Mouse (Mus musculus): ENCODE measurements at regions not wholly inside any gene's neighbourhood (a gene's known extent, or its start where the extent isn't known, plus 50 kb on each side); places are given as distances from the start of the nearest gene placed in this dataset.

GRCm38 (mm10) chr1:35944849-35945248, 123.4 kb upstream of the Hs6st1 start:
- no peaks in the 10 kb centered on the region for H3K36me3 ChIP-seq
- H3K4me3 ChIP-seq = no peak overlapping the region
- peaks cover 34% of the 10 kb centered on the region for H3K4me1 ChIP-seq (replicated peaks)
- WGBS = 85% methylated on average over 8 of the region's 8 CpGs
- no peaks in the 10 kb centered on the region for H3K27me3 ChIP-seq (ENCODE audit: insufficient read depth, poor library complexity, severe bottlenecking)
- H3K9me3 ChIP-seq = no peaks in the 10 kb centered on the region
- H3K27ac ChIP-seq = peak overlapping the region; percentile 74
- no peak for DNase-seq (ENCODE audit: low spot score)

- H3K4me3 ChIP-seq = no peak overlapping the region
- H3K9me3 ChIP-seq = no peaks in the 10 kb centered on the region
- no peaks in the 10 kb centered on the region for H3K27me3 ChIP-seq (ENCODE audit: insufficient read depth, poor library complexity, severe bottlenecking)
- H3K36me3 ChIP-seq = no peaks in the 10 kb centered on the region
- no peak overlapping the region for H3K27ac ChIP-seq
- no peak for DNase-seq (ENCODE audit: low spot score)
- WGBS = 88% methylated on average over 4 of the region's 4 CpGs
- H3K4me1 ChIP-seq (replicated peaks) = peaks cover 34% of the 10 kb centered on the region
Observed at GRCm38 (mm10) chr1:35945596-35945995, 122.6 kb upstream of the Hs6st1 start.

GRCm38 (mm10) chr1:35948104-35948503, 120.1 kb upstream of the Hs6st1 start:
- 82% methylated on average over 5 of the region's 5 CpGs for WGBS
- no peak for DNase-seq (ENCODE audit: low spot score)
- Histone ChIP-seq H3K27me3 (ENCODE audit: insufficient read depth, poor library complexity, severe bottlenecking) (no peaks in the 10 kb centered on the region), H3K27ac (no peak overlapping the region), H3K36me3 (no peaks in the 10 kb centered on the region), H3K9me3 (no peaks in the 10 kb centered on the region), H3K4me3 (no peak overlapping the region), H3K4me1 (replicated peaks) (peaks cover 22% of the 10 kb centered on the region)

GRCm38 (mm10) chr1:35951082-35951481, 117.1 kb upstream of the Hs6st1 start:
- no peak overlapping the region for H3K4me3 ChIP-seq
- DNase-seq (ENCODE audit: low spot score) = no peak
- WGBS = 79% methylated on average over 4 of the region's 4 CpGs
- H3K36me3 ChIP-seq = no peaks in the 10 kb centered on the region
- H3K9me3 ChIP-seq = no peaks in the 10 kb centered on the region
- H3K27me3 ChIP-seq (ENCODE audit: insufficient read depth, poor library complexity, severe bottlenecking) = no peaks in the 10 kb centered on the region
- no peak overlapping the region for H3K27ac ChIP-seq
- no peaks in the 10 kb centered on the region for H3K4me1 ChIP-seq (replicated peaks)

- no peaks in the 10 kb centered on the region for H3K9me3 ChIP-seq
- no peaks in the 10 kb centered on the region for H3K36me3 ChIP-seq
- peak; percentile 29 for DNase-seq (ENCODE audit: low spot score)
- H3K27ac ChIP-seq = no peak overlapping the region
- WGBS = 78% methylated on average over 4 of the region's 4 CpGs
- no peaks in the 10 kb centered on the region for H3K27me3 ChIP-seq (ENCODE audit: insufficient read depth, poor library complexity, severe bottlenecking)
- H3K4me3 ChIP-seq = no peak overlapping the region
- peaks cover 9% of the 10 kb centered on the region for H3K4me1 ChIP-seq (replicated peaks)
Observed at GRCm38 (mm10) chr1:35953721-35954120, 114.5 kb upstream of the Hs6st1 start.

GRCm38 (mm10) chr1:35957425-35958372, 110.5 kb upstream of the Hs6st1 start:
- Histone ChIP-seq H3K4me3 (no peak overlapping the region), H3K27ac (no peak overlapping the region), H3K36me3 (no peaks in the 10 kb centered on the region), H3K27me3 (ENCODE audit: insufficient read depth, poor library complexity, severe bottlenecking) (no peaks in the 10 kb centered on the region), H3K4me1 (replicated peaks) (peaks cover 18% of the 10 kb centered on the region), H3K9me3 (no peaks in the 10 kb centered on the region)
- no peak for DNase-seq (ENCODE audit: low spot score)
- WGBS = 75% methylated on average over 8 of the region's 8 CpGs

GRCm38 (mm10) chr1:35959729-35960128, 108.5 kb upstream of the Hs6st1 start:
- H3K27ac ChIP-seq = no peak overlapping the region
- no peak overlapping the region for H3K4me3 ChIP-seq
- no peak for DNase-seq (ENCODE audit: low spot score)
- H3K9me3 ChIP-seq = peaks cover under 1% of the 10 kb centered on the region
- H3K27me3 ChIP-seq (ENCODE audit: insufficient read depth, poor library complexity, severe bottlenecking) = no peaks in the 10 kb centered on the region
- no peaks in the 10 kb centered on the region for H3K36me3 ChIP-seq
- peaks cover 18% of the 10 kb centered on the region for H3K4me1 ChIP-seq (replicated peaks)
- WGBS = 88% methylated on average over 4 of the region's 4 CpGs

- Histone ChIP-seq H3K36me3 (no peaks in the 10 kb centered on the region), H3K27me3 (ENCODE audit: insufficient read depth, poor library complexity, severe bottlenecking) (no peaks in the 10 kb centered on the region), H3K4me1 (replicated peaks) (peaks cover 18% of the 10 kb centered on the region), H3K9me3 (peaks cover 8% of the 10 kb centered on the region), H3K4me3 (no peak overlapping the region), H3K27ac (peak overlapping the region; percentile 66; the same call in 1 of the 2 replicates)
- 92% methylated on average over 2 of the region's 2 CpGs for WGBS
- no peak for DNase-seq (ENCODE audit: low spot score)
Observed at GRCm38 (mm10) chr1:35960844-35961243, 107.4 kb upstream of the Hs6st1 start.

- DNase-seq (ENCODE audit: low spot score) = no peak
- H3K27me3 ChIP-seq (ENCODE audit: insufficient read depth, poor library complexity, severe bottlenecking) = no peaks in the 10 kb centered on the region
- no peak overlapping the region for H3K4me3 ChIP-seq
- H3K9me3 ChIP-seq = peaks cover 8% of the 10 kb centered on the region
- no peak overlapping the region for H3K27ac ChIP-seq
- H3K36me3 ChIP-seq = no peaks in the 10 kb centered on the region
- H3K4me1 ChIP-seq (replicated peaks) = peaks cover 18% of the 10 kb centered on the region
- WGBS = 86% methylated on average over 6 of the region's 6 CpGs
Observed at GRCm38 (mm10) chr1:35961923-35962322, 106.3 kb upstream of the Hs6st1 start.

- H3K27ac ChIP-seq = no peak overlapping the region
- H3K36me3 ChIP-seq = no peaks in the 10 kb centered on the region
- no peak overlapping the region for H3K4me3 ChIP-seq
- H3K9me3 ChIP-seq = peaks cover 8% of the 10 kb centered on the region
- no peak for DNase-seq (ENCODE audit: low spot score)
- no peaks in the 10 kb centered on the region for H3K27me3 ChIP-seq (ENCODE audit: insufficient read depth, poor library complexity, severe bottlenecking)
- peaks cover 4% of the 10 kb centered on the region; the same call in 1 of the 2 replicates for H3K4me1 ChIP-seq (replicated peaks)
Observed at GRCm38 (mm10) chr1:35968489-35968888, 99.7 kb upstream of the Hs6st1 start.

GRCm38 (mm10) chr1:35971435-35972189, 96.6 kb upstream of the Hs6st1 start:
- 55% methylated on average over 7 of the region's 7 CpGs for WGBS
- Histone ChIP-seq H3K9me3 (no peaks in the 10 kb centered on the region), H3K36me3 (no peaks in the 10 kb centered on the region), H3K27me3 (ENCODE audit: insufficient read depth, poor library complexity, severe bottlenecking) (no peaks in the 10 kb centered on the region), H3K4me1 (replicated peaks) (peaks cover 4% of the 10 kb centered on the region; the same call in 1 of the 2 replicates), H3K27ac (no peak overlapping the region), H3K4me3 (no peak overlapping the region)
- no peak for DNase-seq (ENCODE audit: low spot score)

GRCm38 (mm10) chr1:35972190-35972584, 96.0 kb upstream of the Hs6st1 start:
- H3K9me3 ChIP-seq = no peaks in the 10 kb centered on the region
- H3K4me1 ChIP-seq (replicated peaks) = peaks cover 4% of the 10 kb centered on the region; the same call in 1 of the 2 replicates
- H3K27me3 ChIP-seq (ENCODE audit: insufficient read depth, poor library complexity, severe bottlenecking) = no peaks in the 10 kb centered on the region
- no peak overlapping the region for H3K4me3 ChIP-seq
- no peak overlapping the region; the same call in 1 of the 2 replicates for H3K27ac ChIP-seq
- DNase-seq (ENCODE audit: low spot score) = no peak
- 50% methylated on average over 5 of the region's 5 CpGs for WGBS
- H3K36me3 ChIP-seq = no peaks in the 10 kb centered on the region

GRCm38 (mm10) chr1:35973386-35973785, 94.8 kb upstream of the Hs6st1 start:
- Histone ChIP-seq H3K36me3 (no peaks in the 10 kb centered on the region), H3K9me3 (no peaks in the 10 kb centered on the region), H3K4me3 (no peak overlapping the region), H3K4me1 (replicated peaks) (peaks cover 4% of the 10 kb centered on the region; the same call in 1 of the 2 replicates), H3K27ac (no peak overlapping the region), H3K27me3 (ENCODE audit: insufficient read depth, poor library complexity, severe bottlenecking) (no peaks in the 10 kb centered on the region)
- DNase-seq (ENCODE audit: low spot score) = no peak
- WGBS = 74% methylated on average over 9 of the region's 9 CpGs
